Mouse (Mus musculus): ENCODE results near the gene Ifna13. TPM values are rescaled to one million over a fixed set of nuclear protein-coding genes. Genes with fewer than 3 reads are reported as not detected.

Ifna13 gene
- polyA plus RNA-seq, 1 experiment from 2014 or later, result not detected

- no peaks in the 10 kb centered on the region for H3K4me1 ChIP-seq
- peak overlapping the region; percentile 38 for H3K4me2 ChIP-seq (replicated peaks)
- 68% methylated on average over 8 of the region's 8 CpGs for WGBS
- no peak for ATAC-seq (ENCODE audit: insufficient number of reproducible peaks, insufficient read depth, low FRiP score, low TSS enrichment)
- H3K9ac ChIP-seq, result no peak overlapping the region
- H3K4me3 ChIP-seq, result peak overlapping the region; percentile 24; the same call in 1 of the 2 replicates
- no peaks in the 10 kb centered on the region for H3K27me3 ChIP-seq
- H3K9me3 ChIP-seq, result no peaks in the 10 kb centered on the region
- H3K27ac ChIP-seq, result no peak overlapping the region
- no peaks in the 10 kb centered on the region for H3K36me3 ChIP-seq
Measured at GRCm38 (mm10) chr4:88640704-88641076, 3.6 kb downstream of the Ifna13 start.

- H3K4me3 ChIP-seq, result no peak within 1 kb of the TSS
- H3K9me3 ChIP-seq, result no peaks in the 10 kb centered on the region
- no peaks in the 10 kb centered on the region for H3K27me3 ChIP-seq
- no peak within 1 kb of the TSS for H3K27ac ChIP-seq
- H3K4me1 ChIP-seq, result no peaks in the 10 kb centered on the region
- no peak for ATAC-seq (ENCODE audit: insufficient number of reproducible peaks, insufficient read depth, low FRiP score, low TSS enrichment)
- 87% methylated on average over 4 of the region's 4 CpGs for WGBS
- no peak within 1 kb of the TSS for H3K4me2 ChIP-seq (replicated peaks)
- H3K9ac ChIP-seq, result no peak within 1 kb of the TSS
- H3K36me3 ChIP-seq, result no peaks in the 10 kb centered on the region
Measured at GRCm38 (mm10) chr4:88634311-88634710, 9.9 kb downstream of the Ifna13 start, which contains the start of gene C87499. TSS of gene C87499 (minus strand) at chr4:88634411.

- ATAC-seq (ENCODE audit: insufficient number of reproducible peaks, insufficient read depth, low FRiP score, low TSS enrichment), result no peak
- no peak within 1 kb of the TSS for H3K27ac ChIP-seq
Measured at GRCm38 (mm10) chr4:88603276-88603675, 41.0 kb downstream of the Ifna13 start, which contains the start of gene Ifna12. TSS of gene Ifna12 (minus strand) at chr4:88603376.

More at GRCm38 (mm10) chr4:88603276-88603675, 41.0 kb downstream of the Ifna13 start, which contains the start of gene Ifna12:
- Histone ChIP-seq H3K27me3 (no peaks in the 10 kb centered on the region), H3K4me2 (replicated peaks) (no peak within 1 kb of the TSS), H3K36me3 (no peaks in the 10 kb centered on the region), H3K4me1 (no peaks in the 10 kb centered on the region), H3K4me3 (no peak within 1 kb of the TSS), H3K9ac (no peak within 1 kb of the TSS), H3K9me3 (no peaks in the 10 kb centered on the region)

Other genes starting within 250 kb of the Ifna13 start
- gene Hacd4, start 205.5 kb downstream of the Ifna13 start, polyA plus RNA-seq (2016; fragmentation: Nextera tagmentation; extraction: Ambion mirVana), result 6.0 and 6.9 TPM in 2 replicates
- not detected in 2 replicates for gene Ifnb1, start 121.7 kb downstream of the Ifna13 start, polyA plus RNA-seq (2016; fragmentation: Nextera tagmentation; extraction: Ambion mirVana)
- gene Ifna15, start 86.2 kb downstream of the Ifna13 start, polyA plus RNA-seq (2016; fragmentation: Nextera tagmentation; extraction: Ambion mirVana), result not detected in 2 replicates
- gene Ifna14, start 72.7 kb downstream of the Ifna13 start, polyA plus RNA-seq (2016; fragmentation: Nextera tagmentation; extraction: Ambion mirVana), result not detected in 2 replicates
- gene Ifna9, start 52.1 kb downstream of the Ifna13 start, polyA plus RNA-seq (2016; fragmentation: Nextera tagmentation; extraction: Ambion mirVana), result not detected in 2 replicates
- not detected in 2 replicates for gene Ifna12, start 41.1 kb downstream of the Ifna13 start, polyA plus RNA-seq (2016; fragmentation: Nextera tagmentation; extraction: Ambion mirVana)
- gene C87499, start 10.0 kb downstream of the Ifna13 start, polyA plus RNA-seq (2016; fragmentation: Nextera tagmentation; extraction: Ambion mirVana), result not detected in 2 replicates
- not detected in 2 replicates for gene Ifna16, start 32.5 kb upstream of the Ifna13 start, polyA plus RNA-seq (2016; fragmentation: Nextera tagmentation; extraction: Ambion mirVana)
- not detected in 2 replicates for gene Ifna2, start 39.5 kb upstream of the Ifna13 start, polyA plus RNA-seq (2016; fragmentation: Nextera tagmentation; extraction: Ambion mirVana)
- not detected in 2 replicates for gene Ifnab, start 46.9 kb upstream of the Ifna13 start, polyA plus RNA-seq (2016; fragmentation: Nextera tagmentation; extraction: Ambion mirVana)
- gene Gm26566, start 77.3 kb upstream of the Ifna13 start, polyA plus RNA-seq (2016; fragmentation: Nextera tagmentation; extraction: Ambion mirVana), result 1.5 and 1.8 TPM in 2 replicates
- 130 and 143 TPM in 2 replicates for gene Klhl9, start 78.0 kb upstream of the Ifna13 start, polyA plus RNA-seq (2016; fragmentation: Nextera tagmentation; extraction: Ambion mirVana)
- not detected in 2 replicates for gene Gm13271, start 110.4 kb upstream of the Ifna13 start, polyA plus RNA-seq (2016; fragmentation: Nextera tagmentation; extraction: Ambion mirVana)
- 0.32 and 0.41 TPM in 2 replicates for gene Gm13283, start 115.7 kb upstream of the Ifna13 start, polyA plus RNA-seq (2016; fragmentation: Nextera tagmentation; extraction: Ambion mirVana)
- gene Gm13290, start 129.4 kb upstream of the Ifna13 start, polyA plus RNA-seq (2016; fragmentation: Nextera tagmentation; extraction: Ambion mirVana), result 0.37 TPM in 1 of 2 replicates, not detected in the other
- gene Gm13289, start 132.5 kb upstream of the Ifna13 start, polyA plus RNA-seq (2016; fragmentation: Nextera tagmentation; extraction: Ambion mirVana), result not detected in 2 replicates
- not detected in 2 replicates for gene Gm13272, start 135.4 kb upstream of the Ifna13 start, polyA plus RNA-seq (2016; fragmentation: Nextera tagmentation; extraction: Ambion mirVana)
- 0.20 and 0.32 TPM in 2 replicates for gene Ifnz, start 137.7 kb upstream of the Ifna13 start, polyA plus RNA-seq (2016; fragmentation: Nextera tagmentation; extraction: Ambion mirVana)
- gene Gm13276, start 141.2 kb upstream of the Ifna13 start, polyA plus RNA-seq (2016; fragmentation: Nextera tagmentation; extraction: Ambion mirVana), result not detected in 2 replicates
- gene Gm13277, start 144.2 kb upstream of the Ifna13 start, polyA plus RNA-seq (2016; fragmentation: Nextera tagmentation; extraction: Ambion mirVana), result not detected in 2 replicates
- not detected in 2 replicates for gene Gm13278, start 147.1 kb upstream of the Ifna13 start, polyA plus RNA-seq (2016; fragmentation: Nextera tagmentation; extraction: Ambion mirVana)
- not detected in 2 replicates for gene Gm13275, start 150.0 kb upstream of the Ifna13 start, polyA plus RNA-seq (2016; fragmentation: Nextera tagmentation; extraction: Ambion mirVana)
- not detected in 2 replicates for gene Gm13279, start 152.9 kb upstream of the Ifna13 start, polyA plus RNA-seq (2016; fragmentation: Nextera tagmentation; extraction: Ambion mirVana)
- gene Gm13285, start 155.2 kb upstream of the Ifna13 start, polyA plus RNA-seq (2016; fragmentation: Nextera tagmentation; extraction: Ambion mirVana), result 1.0 and 1.5 TPM in 2 replicates
- not detected in 2 replicates for gene Gm13287, start 158.8 kb upstream of the Ifna13 start, polyA plus RNA-seq (2016; fragmentation: Nextera tagmentation; extraction: Ambion mirVana)
- 0.15 TPM in 1 of 2 replicates, not detected in the other for gene Gm13288, start 161.1 kb upstream of the Ifna13 start, polyA plus RNA-seq (2016; fragmentation: Nextera tagmentation; extraction: Ambion mirVana)
- not detected in 2 replicates for gene Ifna7, start 171.8 kb upstream of the Ifna13 start, polyA plus RNA-seq (2016; fragmentation: Nextera tagmentation; extraction: Ambion mirVana)
- not detected in 2 replicates for gene Ifna11, start 175.5 kb upstream of the Ifna13 start, polyA plus RNA-seq (2016; fragmentation: Nextera tagmentation; extraction: Ambion mirVana)
- not detected in 2 replicates for gene Ifna6, start 183.0 kb upstream of the Ifna13 start, polyA plus RNA-seq (2016; fragmentation: Nextera tagmentation; extraction: Ambion mirVana)
- gene Ifna5, start 191.1 kb upstream of the Ifna13 start, polyA plus RNA-seq (2016; fragmentation: Nextera tagmentation; extraction: Ambion mirVana), result not detected in 2 replicates
- gene Ifna4, start 197.4 kb upstream of the Ifna13 start, polyA plus RNA-seq (2016; fragmentation: Nextera tagmentation; extraction: Ambion mirVana), result not detected in 2 replicates
- gene Ifna1, start 205.6 kb upstream of the Ifna13 start, polyA plus RNA-seq (2016; fragmentation: Nextera tagmentation; extraction: Ambion mirVana), result not detected in 2 replicates
- gene Ifne, start 235.7 kb upstream of the Ifna13 start, polyA plus RNA-seq (2016; fragmentation: Nextera tagmentation; extraction: Ambion mirVana), result not detected in 2 replicates

Measured in embryonic facial prominence, embryonic 12.5 days (tissue).